Mouse (Mus musculus): ENCODE data around the gene Mrps7. TPM values are rescaled to one million over a fixed set of nuclear protein-coding genes. Genes with fewer than 3 reads are reported as not detected.

Gene Mrps7
- polyA plus RNA-seq, 1 experiment from 2014 or later: 92.9 TPM

DNA sequence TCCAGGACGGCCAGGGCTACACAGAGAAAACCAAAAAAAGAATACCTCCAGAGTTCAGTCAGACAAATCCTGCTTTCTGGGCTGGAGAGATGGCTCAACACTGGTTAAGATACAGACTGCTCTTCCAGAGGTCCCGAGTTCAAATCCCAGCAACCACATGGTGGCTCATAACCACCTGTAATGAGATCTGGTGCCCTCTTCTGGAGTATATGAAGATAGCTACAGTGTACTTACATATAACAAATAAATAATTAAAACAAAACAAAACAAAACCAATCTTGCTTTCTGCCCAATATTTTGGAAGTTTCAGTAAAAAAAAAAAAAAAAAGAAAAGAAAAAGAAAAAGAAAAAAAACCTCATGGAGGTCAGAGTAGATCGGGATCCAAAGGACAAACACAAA lies 8.5 kb upstream of the Mrps7 start:
- no peaks in the 10 kb centered on the region for H3K4me1 ChIP-seq (replicated peaks; ENCODE audit: insufficient read depth, low read length)

DNA sequence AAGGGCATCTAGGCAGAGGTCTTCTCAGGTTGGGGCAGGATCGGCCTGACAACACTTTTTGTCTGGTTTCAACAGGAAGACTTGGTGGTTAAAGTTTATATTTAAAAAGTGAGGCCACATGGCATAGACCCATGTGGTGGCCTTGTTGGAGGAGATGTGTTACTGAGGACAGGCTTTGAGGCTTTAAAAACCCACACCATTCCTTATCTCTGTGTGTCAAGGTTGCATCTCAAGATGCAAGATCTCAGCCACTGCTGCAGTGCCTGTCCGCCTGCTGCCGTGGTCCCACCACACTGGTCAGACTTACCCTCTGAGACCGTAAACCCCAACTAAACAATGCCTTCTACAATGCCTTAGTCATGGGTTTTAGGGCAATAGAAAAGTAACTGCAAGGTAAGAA lies 5.4 kb upstream of the Mrps7 start:
- WGBS: 93% methylated on average over 4 of the region's 4 CpGs
- ATAC-seq (replicated peaks; ENCODE audit: low FRiP score, low read depth): no peak

More for the DNA sequence above, 8.5 kb upstream of the Mrps7 start:
- DNase-seq (ENCODE audit: low spot score) (no peak), ATAC-seq (replicated peaks; ENCODE audit: low FRiP score, low read depth) (no peak)
- Histone ChIP-seq H3K27me3 (ENCODE audit: insufficient read depth, low read length) (no peaks in the 10 kb centered on the region), H3K9me3 (replicated peaks; ENCODE audit: low read length) (no peaks in the 10 kb centered on the region), H3K4me2 (ENCODE audit: low read length) (no peak overlapping the region), H3K27ac (no peak overlapping the region), H3K4me3 (replicated peaks; ENCODE audit: low read depth, low read length) (no peak overlapping the region), H3K36me3 (ENCODE audit: insufficient read depth, low read length) (peaks cover 45% of the 10 kb centered on the region), H3K9ac (ENCODE audit: low read depth, low read length) (no peak overlapping the region)
- TF ChIP-seq CTCF (IDR thresholded peaks at IDR 0.05; ENCODE audit: low read depth): peak; percentile 31; the same call in 1 of the 2 replicates
- 94% methylated on average over 3 of the region's 3 CpGs for WGBS

DNA sequence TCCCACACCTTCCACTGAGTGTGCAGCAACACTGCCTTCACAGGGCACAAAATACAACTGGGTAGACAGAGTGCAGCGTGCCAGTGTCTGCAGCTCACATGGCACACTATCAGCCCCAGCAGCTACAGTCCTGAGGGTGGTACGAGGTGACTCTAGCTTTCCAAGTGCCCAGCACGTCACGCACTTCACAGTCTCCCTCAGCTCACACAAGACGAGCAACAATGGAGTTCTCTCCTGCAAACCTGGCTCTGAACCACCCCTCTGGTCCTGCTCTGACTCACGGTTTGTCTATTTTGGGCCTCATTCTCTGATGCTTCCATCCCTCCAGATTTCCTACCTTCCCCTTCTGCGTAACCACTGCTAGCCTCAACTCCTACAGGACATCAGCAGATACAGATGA lies 4.0 kb upstream of the Mrps7 start:
- DNase-seq (ENCODE audit: low spot score) (no peak), ATAC-seq (replicated peaks; ENCODE audit: low FRiP score, low read depth) (no peak)
- Histone ChIP-seq H3K4me3 (replicated peaks; ENCODE audit: low read depth, low read length) (no peak overlapping the region), H3K27ac (no peak overlapping the region), H3K4me2 (ENCODE audit: low read length) (no peak overlapping the region), H3K36me3 (ENCODE audit: insufficient read depth, low read length) (peaks cover 6% of the 10 kb centered on the region), H3K4me1 (replicated peaks; ENCODE audit: insufficient read depth, low read length) (peaks cover 8% of the 10 kb centered on the region), H3K27me3 (ENCODE audit: insufficient read depth, low read length) (no peaks in the 10 kb centered on the region), H3K9me3 (replicated peaks; ENCODE audit: low read length) (no peaks in the 10 kb centered on the region), H3K9ac (ENCODE audit: low read depth, low read length) (no peak overlapping the region)
- WGBS: 97% methylated on average over 7 of the region's 7 CpGs
- no peak for TF ChIP-seq CTCF (IDR thresholded peaks at IDR 0.05; ENCODE audit: low read depth)

More for the DNA sequence above, 5.4 kb upstream of the Mrps7 start:
- Histone ChIP-seq H3K4me1 (replicated peaks; ENCODE audit: insufficient read depth, low read length) (peaks cover 7% of the 10 kb centered on the region), H3K27ac (no peak overlapping the region), H3K36me3 (ENCODE audit: insufficient read depth, low read length) (peaks cover 19% of the 10 kb centered on the region), H3K4me3 (replicated peaks; ENCODE audit: low read depth, low read length) (no peak overlapping the region), H3K4me2 (ENCODE audit: low read length) (no peak overlapping the region), H3K9me3 (replicated peaks; ENCODE audit: low read length) (no peaks in the 10 kb centered on the region), H3K9ac (ENCODE audit: low read depth, low read length) (no peak overlapping the region), H3K27me3 (ENCODE audit: insufficient read depth, low read length) (no peaks in the 10 kb centered on the region)
- DNase-seq (ENCODE audit: low spot score): no peak
- TF ChIP-seq CTCF (IDR thresholded peaks at IDR 0.05; ENCODE audit: low read depth): no peak

DNA sequence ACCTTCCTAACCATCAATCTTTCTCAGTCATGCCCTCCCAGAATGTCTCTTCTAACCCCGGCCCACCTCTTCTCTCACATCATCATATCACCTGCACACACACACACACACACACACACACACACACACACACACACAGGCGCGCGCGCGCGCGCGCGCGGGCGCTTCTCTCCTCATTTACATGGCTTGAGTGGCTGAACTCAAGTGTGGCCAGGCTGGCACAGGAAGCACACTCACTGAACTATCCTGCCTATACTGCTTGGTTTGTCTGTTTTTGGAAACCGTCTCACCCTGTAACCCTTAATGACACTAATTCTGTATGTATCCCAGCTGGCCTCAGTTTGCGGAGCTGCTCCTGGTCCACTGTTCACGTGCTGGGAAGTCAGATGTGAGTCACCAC lies 3.0 kb upstream of the Mrps7 start:
- no peak for TF ChIP-seq CTCF (IDR thresholded peaks at IDR 0.05; ENCODE audit: low read depth)
- Histone ChIP-seq H3K4me1 (replicated peaks; ENCODE audit: insufficient read depth, low read length) (peaks cover 14% of the 10 kb centered on the region), H3K9me3 (replicated peaks; ENCODE audit: low read length) (no peaks in the 10 kb centered on the region), H3K27me3 (ENCODE audit: insufficient read depth, low read length) (no peaks in the 10 kb centered on the region), H3K4me2 (ENCODE audit: low read length) (no peak overlapping the region), H3K36me3 (ENCODE audit: insufficient read depth, low read length) (peaks cover 10% of the 10 kb centered on the region), H3K9ac (ENCODE audit: low read depth, low read length) (no peak overlapping the region), H3K27ac (no peak overlapping the region), H3K4me3 (replicated peaks; ENCODE audit: low read depth, low read length) (no peak overlapping the region)
- no peak for DNase-seq (ENCODE audit: low spot score)
- WGBS: 87% methylated on average over 15 of the region's 15 CpGs
- ATAC-seq (replicated peaks; ENCODE audit: low FRiP score, low read depth): no peak

DNA sequence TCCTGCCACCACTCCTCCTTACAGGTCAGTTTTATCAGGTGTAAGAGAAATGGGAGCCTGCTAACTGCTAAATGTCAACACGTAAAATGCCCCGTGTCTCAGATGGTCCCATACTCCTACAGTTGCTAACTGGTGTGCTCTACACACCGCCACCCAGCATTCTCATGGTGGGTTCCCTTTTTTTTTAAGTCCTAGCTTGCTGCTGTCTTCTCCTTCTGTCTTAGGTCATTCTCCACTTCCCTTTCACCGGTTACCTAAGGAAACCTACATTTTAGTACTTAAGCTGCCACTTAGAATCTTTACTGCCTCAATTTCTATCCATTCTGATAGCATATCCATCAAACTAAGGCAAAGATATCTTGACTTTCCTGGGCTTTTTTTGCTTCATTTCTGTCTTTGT lies 2.6 kb upstream of the Mrps7 start:
- TF ChIP-seq CTCF (IDR thresholded peaks at IDR 0.05; ENCODE audit: low read depth): no peak
- DNase-seq (ENCODE audit: low spot score) (no peak), ATAC-seq (replicated peaks; ENCODE audit: low FRiP score, low read depth) (no peak)
- no peak overlapping the region for H3K4me2 ChIP-seq (ENCODE audit: low read length)
- H3K27me3 ChIP-seq (ENCODE audit: insufficient read depth, low read length): no peaks in the 10 kb centered on the region
- H3K4me1 ChIP-seq (replicated peaks; ENCODE audit: insufficient read depth, low read length): peaks cover 14% of the 10 kb centered on the region
- 68% methylated on average over 4 of the region's 4 CpGs for WGBS
- peaks cover 14% of the 10 kb centered on the region for H3K36me3 ChIP-seq (ENCODE audit: insufficient read depth, low read length)
- H3K4me3 ChIP-seq (replicated peaks; ENCODE audit: low read depth, low read length): no peak overlapping the region
- no peak overlapping the region for H3K9ac ChIP-seq (ENCODE audit: low read depth, low read length)
- H3K9me3 ChIP-seq (replicated peaks; ENCODE audit: low read length): no peaks in the 10 kb centered on the region
- no peak overlapping the region for H3K27ac ChIP-seq

DNA sequence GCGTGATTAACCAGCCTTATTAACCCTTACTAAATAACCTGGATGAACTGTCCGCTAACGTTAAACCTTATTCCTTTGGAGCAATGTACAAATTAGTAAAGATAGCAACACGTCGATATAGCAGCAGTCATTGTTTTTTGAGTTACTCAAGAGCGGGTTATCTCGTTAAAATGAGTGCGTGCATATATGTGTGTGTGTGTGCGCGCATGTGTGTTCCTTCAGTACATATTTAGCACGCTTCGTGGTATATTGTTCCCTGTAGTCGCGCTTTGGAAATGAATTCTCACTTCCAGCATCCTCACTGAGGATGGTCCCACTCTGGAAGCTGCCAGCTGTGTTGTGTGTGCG lies 623 bp upstream of the Mrps7 start:
- no peak for TF ChIP-seq CTCF (IDR thresholded peaks at IDR 0.05; ENCODE audit: low read depth)

DNA sequence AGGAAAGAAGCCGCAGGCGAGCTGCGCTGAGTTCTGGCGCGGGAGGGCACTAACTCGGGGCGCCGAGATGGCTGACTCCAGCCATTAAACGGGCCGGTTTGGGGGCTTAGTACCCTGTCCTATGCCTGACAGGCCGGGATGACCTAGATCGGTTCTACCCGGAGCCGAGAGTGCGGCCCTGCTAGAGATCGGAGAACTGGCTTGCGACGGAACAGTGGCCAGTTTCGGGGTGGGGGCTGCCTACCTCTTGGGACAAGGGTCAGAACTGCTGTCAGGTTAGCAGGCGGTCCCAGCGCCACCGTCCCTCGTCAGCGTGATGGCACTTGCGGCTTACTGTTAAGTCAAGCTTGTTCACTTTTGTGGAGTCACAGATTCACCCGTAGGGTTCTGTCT lies 575 bp downstream of the Mrps7 start:
- Histone ChIP-seq H3K27me3 (ENCODE audit: insufficient read depth, low read length) (no peaks in the 10 kb centered on the region), H3K4me1 (replicated peaks; ENCODE audit: insufficient read depth, low read length) (peaks cover 14% of the 10 kb centered on the region), H3K4me2 (ENCODE audit: low read length) (peak overlapping the region; percentile 96), H3K36me3 (ENCODE audit: insufficient read depth, low read length) (peaks cover 32% of the 10 kb centered on the region), H3K9me3 (replicated peaks; ENCODE audit: low read length) (no peaks in the 10 kb centered on the region), H3K9ac (ENCODE audit: low read depth, low read length) (peak overlapping the region; percentile 97), H3K4me3 (replicated peaks; ENCODE audit: low read depth, low read length) (peak overlapping the region; percentile 98), H3K27ac (peak overlapping the region; percentile 96)
- TF ChIP-seq CTCF (IDR thresholded peaks at IDR 0.05; ENCODE audit: low read depth): no peak
- ATAC-seq (replicated peaks; ENCODE audit: low FRiP score, low read depth) (peak; percentile 25), DNase-seq (ENCODE audit: low spot score) (no peak)
- 0% methylated on average over 26 of the region's 26 CpGs for WGBS

More for the DNA sequence above, 623 bp upstream of the Mrps7 start:
- peak overlapping the region; percentile 96 for H3K4me2 ChIP-seq (ENCODE audit: low read length)
- peak overlapping the region; percentile 98 for H3K4me3 ChIP-seq (replicated peaks; ENCODE audit: low read depth, low read length)
- peaks cover 23% of the 10 kb centered on the region for H3K36me3 ChIP-seq (ENCODE audit: insufficient read depth, low read length)
- H3K9me3 ChIP-seq (replicated peaks; ENCODE audit: low read length): no peaks in the 10 kb centered on the region
- DNase-seq (ENCODE audit: low spot score) (no peak), ATAC-seq (replicated peaks; ENCODE audit: low FRiP score, low read depth) (no peak)
- H3K27ac ChIP-seq: peak overlapping the region; percentile 96
- H3K27me3 ChIP-seq (ENCODE audit: insufficient read depth, low read length): no peaks in the 10 kb centered on the region
- peak overlapping the region; percentile 97 for H3K9ac ChIP-seq (ENCODE audit: low read depth, low read length)
- WGBS: 2% methylated on average over 15 of the region's 15 CpGs
- peaks cover 14% of the 10 kb centered on the region for H3K4me1 ChIP-seq (replicated peaks; ENCODE audit: insufficient read depth, low read length)
